Mouse (Mus musculus): ENCODE measurements at regions not wholly inside any gene's neighbourhood (a gene's known extent, or its start where the extent isn't known, plus 50 kb on each side); places are given as distances from the start of the nearest gene placed in this dataset.

- intact Hi-C loops (cut with DNase I): no loop called here
- no peak for DNase-seq (ENCODE audit: extremely low spot score in 1 of 2, low spot score in 2 of 2)
Measured at GRCm38 (mm10) chr1:187536263-187536662, 72.3 kb upstream of the Esrrg start.

GRCm38 (mm10) chr1:187556718-187557117 is 51.9 kb upstream of the Esrrg start:
- no peak for DNase-seq (ENCODE audit: extremely low spot score in 1 of 2, low spot score in 2 of 2)
- intact Hi-C loops (cut with DNase I): no loop called here
